Mouse (Mus musculus) intestine, embryonic 14.5 days (tissue): ENCODE data around the gene Ss18l1. TPM values are rescaled to one million over a fixed set of nuclear protein-coding genes. Genes with fewer than 3 reads are reported as not detected.

Source experiments
- ATAC-seq: fragments of 200-750 bp; cut with Nextera tagmentation; replicated peaks from 2 replicates; pipeline ENCODE4 v1.8.0; 2017; ENCODE audit warnings: low read depth, moderate number of reproducible peaks, moderate TSS enrichment, moderate library complexity; ENCODE audit not compliant: low FRiP score, low TSS enrichment
- DNase-seq: peaks from one replicate; pipeline ENCODE4 v3.0.0-alpha.2; 2018; ENCODE audit warnings: low spot score
- H3K27ac ChIP-seq: fragments of 300-500 bp; sonication (generic); 2 replicates; pipeline ENCODE4 v1.5.1; 2014; ENCODE audit warnings: low read depth, mild to moderate bottlenecking, control low read depth
- H3K27me3 ChIP-seq: fragments of 300-500 bp; sonication (generic); replicated peaks from 2 replicates; pipeline ENCODE4 v1.6.1; 2014; ENCODE audit warnings: low read length, control low read depth; ENCODE audit not compliant: control insufficient read depth, insufficient read depth
- H3K36me3 ChIP-seq: fragments of 300-500 bp; sonication (generic); 2 replicates; pipeline ENCODE4 v1.6.1; 2014; ENCODE audit warnings: low read length, control low read depth; ENCODE audit not compliant: control insufficient read depth, insufficient read depth
- H3K4me1 ChIP-seq: fragments of 300-500 bp; sonication (generic); replicated peaks from 2 replicates; pipeline ENCODE4 v1.6.1; 2014; ENCODE audit warnings: low read length, control low read depth, mixed read lengths; ENCODE audit not compliant: control insufficient read depth, insufficient read depth
- H3K4me2 ChIP-seq: fragments of 300-500 bp; sonication (generic); 2 replicates; pipeline ENCODE4 v1.6.1; 2014; ENCODE audit warnings: low read length
- H3K4me3 ChIP-seq: fragments of 300-500 bp; sonication (generic); 2 replicates; pipeline ENCODE4 v1.5.1; 2014; ENCODE audit warnings: low read depth, low read length, control low read depth, mixed read lengths
- H3K9ac ChIP-seq: fragments of 300-500 bp; sonication (generic); 2 replicates; pipeline ENCODE4 v1.6.1; 2014; ENCODE audit warnings: mild to moderate bottlenecking, low read length
- H3K9me3 ChIP-seq: fragments of 300-500 bp; sonication (generic); 2 replicates; pipeline ENCODE4 v1.6.1; 2016; ENCODE audit warnings: low read length, control low read depth; ENCODE audit not compliant: control insufficient read depth
- WGBS: fragments of 180-500 bp; shearing (Covaris S2); extraction: QIAGEN DNeasy Blood & Tissue Kit; methylation state at CpG from one replicate; pipeline ENCODE4 v1.1.7; 2014; 5-methylcytosine and 5-hydroxymethylcytosine counted together
- polyA plus RNA-seq: library from polyadenylated mRNA; unstranded; fragments of >200 nt; fragmentation: Nextera tagmentation; extraction: Ambion mirVana; gene quantifications from 2 replicates; pipeline ENCODE4 v1.2.1, GENCODE M21; 2014

The Ss18l1 gene
- polyA plus RNA-seq, 1 experiment from 2014 or later, result 5.0 TPM

DNA sequence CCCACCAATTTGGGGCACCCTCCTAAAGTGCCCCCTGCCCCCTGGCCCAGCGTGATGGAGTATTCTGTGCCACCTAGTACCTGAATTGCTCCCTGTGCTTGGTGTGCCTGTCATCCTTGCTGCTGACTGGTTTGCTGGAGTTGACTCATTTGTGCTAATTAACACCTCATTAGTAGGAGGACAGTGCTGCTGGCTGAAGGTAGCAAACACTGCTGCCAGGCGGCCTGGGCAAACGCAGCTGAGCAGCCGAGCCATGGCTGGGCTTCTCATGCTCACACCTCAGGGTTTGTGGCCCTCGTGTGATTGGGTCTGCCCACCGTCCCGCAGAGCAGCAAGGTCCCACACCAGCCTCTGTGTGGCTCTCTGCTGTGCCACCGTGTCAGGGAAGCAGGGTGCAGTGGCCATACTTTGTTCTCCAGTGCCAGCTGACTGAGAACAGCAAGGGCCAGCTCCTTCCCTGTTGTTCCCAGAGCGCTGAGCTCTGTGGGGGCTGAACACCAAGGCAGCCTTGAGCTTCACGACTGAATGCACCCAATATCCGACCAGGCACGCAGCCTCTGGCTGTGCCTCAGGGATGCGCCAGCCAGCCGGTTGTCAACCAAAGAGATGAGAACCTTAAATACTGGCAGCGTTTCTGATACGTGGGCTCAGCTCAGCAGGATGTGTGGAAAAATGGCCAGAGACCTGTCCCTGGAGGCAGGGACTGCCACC, 43.8 kb downstream of the Ss18l1 start:
- DNase-seq (no peak), ATAC-seq (no peak)
- no peak overlapping the region for H3K4me3 ChIP-seq
- 70% methylated on average over 16 of the region's 16 CpGs for WGBS
- H3K36me3 ChIP-seq, result peaks cover 14% of the 10 kb centered on the region
- H3K27me3 ChIP-seq, result no peaks in the 10 kb centered on the region
- H3K4me1 ChIP-seq, result no peaks in the 10 kb centered on the region
- no peaks in the 10 kb centered on the region for H3K9me3 ChIP-seq
- no peak overlapping the region for H3K9ac ChIP-seq
- H3K4me2 ChIP-seq, result no peak overlapping the region
- no peak overlapping the region for H3K27ac ChIP-seq

DNA sequence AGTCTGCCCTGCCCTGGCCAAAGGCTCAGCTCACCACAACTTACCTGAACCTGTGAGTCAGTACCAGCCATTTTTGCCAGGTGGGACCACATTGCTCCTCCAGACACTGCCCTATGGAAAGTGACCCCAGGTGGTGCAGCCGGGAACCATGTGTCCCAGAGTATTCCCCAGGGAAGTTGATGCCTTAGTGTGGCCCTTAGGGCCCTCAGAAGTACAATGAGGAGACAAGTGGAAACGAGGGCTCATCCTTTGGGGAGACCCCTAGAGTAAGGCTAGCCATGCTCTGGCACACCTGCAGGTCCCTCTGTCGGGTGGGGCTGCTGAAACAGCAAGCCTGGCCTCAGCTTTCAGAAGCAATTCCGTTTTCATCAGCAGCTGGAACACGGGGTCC, 44.3 kb downstream of the Ss18l1 start:
- no peak overlapping the region for H3K27ac ChIP-seq
- H3K9me3 ChIP-seq, result no peaks in the 10 kb centered on the region
- no peak for DNase-seq
- H3K4me2 ChIP-seq, result no peak overlapping the region
- no peaks in the 10 kb centered on the region for H3K27me3 ChIP-seq
- H3K4me3 ChIP-seq, result no peak overlapping the region
- WGBS, result 89% methylated on average over 5 of the region's 5 CpGs
- H3K36me3 ChIP-seq, result peaks cover 14% of the 10 kb centered on the region
- no peak for ATAC-seq
- H3K4me1 ChIP-seq, result no peaks in the 10 kb centered on the region
- no peak overlapping the region for H3K9ac ChIP-seq

DNA sequence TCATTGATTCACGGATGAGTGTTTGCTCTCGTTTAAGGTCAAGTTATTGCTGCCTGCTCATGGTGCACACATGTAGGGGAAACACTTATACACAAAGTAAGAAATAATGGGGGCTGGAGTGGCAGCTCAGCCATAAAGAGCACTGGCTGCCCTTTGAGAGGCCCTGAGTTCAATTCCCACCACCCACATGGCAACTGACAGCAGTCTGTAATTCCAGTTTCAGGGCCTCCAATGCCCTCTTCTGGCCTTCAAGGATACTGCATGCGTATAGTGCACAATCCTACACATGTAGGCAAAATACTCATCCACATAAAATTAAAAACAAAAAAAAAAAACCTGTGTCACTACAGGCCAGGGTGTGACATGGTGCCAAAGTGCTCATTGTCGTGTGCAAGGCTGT, 45.2 kb downstream of the Ss18l1 start:
- 93% methylated on average over 4 of the region's 4 CpGs for WGBS
- DNase-seq (no peak), ATAC-seq (no peak)
- Histone ChIP-seq H3K9ac (no peak overlapping the region), H3K4me1 (no peaks in the 10 kb centered on the region), H3K4me2 (no peak overlapping the region), H3K9me3 (no peaks in the 10 kb centered on the region), H3K27me3 (no peaks in the 10 kb centered on the region), H3K36me3 (peaks cover 14% of the 10 kb centered on the region), H3K4me3 (no peak overlapping the region), H3K27ac (no peak overlapping the region)

DNA sequence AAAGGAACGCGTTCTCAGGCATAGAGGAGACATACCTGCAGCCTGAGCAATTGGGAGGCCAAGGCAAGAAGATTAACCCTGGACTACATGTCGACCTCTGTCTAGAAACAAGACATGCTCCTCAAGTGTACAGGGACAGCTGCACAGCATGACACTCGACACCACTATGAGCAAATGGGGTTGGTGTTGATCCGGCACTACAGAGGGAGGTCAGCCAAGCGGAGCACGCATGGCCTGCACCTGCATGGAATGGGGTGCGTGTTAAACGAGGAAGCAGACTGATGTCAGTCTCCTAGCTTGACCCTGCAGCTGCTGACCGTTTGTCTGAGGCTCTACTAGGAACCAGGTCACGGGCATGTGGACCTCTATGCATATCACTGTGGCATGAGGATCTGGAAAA, 48.0 kb downstream of the Ss18l1 start:
- no peaks in the 10 kb centered on the region for H3K36me3 ChIP-seq
- whole genome bisulfite sequencing, result 67% methylated on average over 11 of the region's 11 CpGs
- no peak overlapping the region for H3K4me2 ChIP-seq
- no peaks in the 10 kb centered on the region for H3K4me1 ChIP-seq
- no peak overlapping the region for H3K9ac ChIP-seq
- no peak overlapping the region for H3K4me3 ChIP-seq
- ATAC-seq, result no peak
- no peaks in the 10 kb centered on the region for H3K27me3 ChIP-seq
- no peak overlapping the region for H3K27ac ChIP-seq
- no peaks in the 10 kb centered on the region for H3K9me3 ChIP-seq
- no peak for DNase-seq

DNA sequence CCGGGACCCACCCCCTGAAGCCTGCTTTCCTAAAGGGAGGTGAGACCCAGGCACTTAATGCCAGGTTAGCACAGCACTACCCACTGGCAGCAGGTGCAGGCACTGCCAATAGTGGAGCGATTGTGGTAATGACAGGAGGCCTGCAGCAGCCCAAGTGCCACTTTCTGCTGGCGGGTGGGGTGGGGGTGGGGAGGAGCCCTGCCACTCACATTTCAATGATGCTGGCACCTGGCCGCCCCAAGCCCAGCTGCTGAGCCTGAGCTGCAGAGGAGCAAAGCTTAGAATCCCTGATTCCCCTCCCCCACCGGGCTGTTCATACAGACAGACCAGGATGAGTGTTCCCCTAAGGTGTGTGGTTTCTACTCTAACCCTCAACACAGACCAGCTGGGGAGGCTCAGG, 53.4 kb downstream of the Ss18l1 start:
- no peak overlapping the region for H3K9ac ChIP-seq
- DNase-seq (no peak), ATAC-seq (no peak)

DNA sequence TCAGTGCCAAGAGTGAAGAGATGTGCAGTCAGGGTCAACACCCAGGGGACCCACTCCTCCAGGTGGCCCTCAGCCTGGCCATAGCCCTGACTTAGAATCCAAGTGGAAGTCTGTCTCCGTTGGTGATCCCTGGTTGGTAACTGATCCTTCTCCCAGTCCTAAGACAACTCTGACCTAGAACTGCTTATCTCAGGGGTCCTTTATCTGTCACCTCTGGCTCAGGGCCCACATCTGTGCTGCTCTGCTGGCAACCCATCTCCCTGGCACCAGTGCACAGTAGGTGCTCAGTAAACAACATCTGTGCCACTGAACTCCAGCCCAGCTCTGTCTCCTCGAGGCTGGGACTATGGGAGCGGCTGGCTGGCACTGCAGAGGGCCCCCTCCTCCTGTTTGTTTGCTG, 55.3 kb downstream of the Ss18l1 start:
- Histone ChIP-seq H3K36me3 (no peaks in the 10 kb centered on the region), H3K4me1 (no peaks in the 10 kb centered on the region), H3K4me2 (no peak overlapping the region), H3K9me3 (no peaks in the 10 kb centered on the region), H3K27me3 (peaks cover 57% of the 10 kb centered on the region), H3K4me3 (no peak overlapping the region), H3K9ac (no peak overlapping the region), H3K27ac (no peak overlapping the region)
- DNase-seq (no peak), ATAC-seq (no peak)
- 48% methylated on average over 3 of the region's 3 CpGs for WGBS

More for the DNA sequence above, 53.4 kb downstream of the Ss18l1 start:
- no peaks in the 10 kb centered on the region for H3K4me1 ChIP-seq
- no peak overlapping the region for H3K27ac ChIP-seq
- H3K4me3 ChIP-seq, result no peak overlapping the region
- peaks cover 39% of the 10 kb centered on the region for H3K27me3 ChIP-seq
- no peaks in the 10 kb centered on the region for H3K9me3 ChIP-seq
- H3K36me3 ChIP-seq, result no peaks in the 10 kb centered on the region
- WGBS, result 43% methylated on average over 5 of the region's 5 CpGs
- no peak overlapping the region for H3K4me2 ChIP-seq

DNA sequence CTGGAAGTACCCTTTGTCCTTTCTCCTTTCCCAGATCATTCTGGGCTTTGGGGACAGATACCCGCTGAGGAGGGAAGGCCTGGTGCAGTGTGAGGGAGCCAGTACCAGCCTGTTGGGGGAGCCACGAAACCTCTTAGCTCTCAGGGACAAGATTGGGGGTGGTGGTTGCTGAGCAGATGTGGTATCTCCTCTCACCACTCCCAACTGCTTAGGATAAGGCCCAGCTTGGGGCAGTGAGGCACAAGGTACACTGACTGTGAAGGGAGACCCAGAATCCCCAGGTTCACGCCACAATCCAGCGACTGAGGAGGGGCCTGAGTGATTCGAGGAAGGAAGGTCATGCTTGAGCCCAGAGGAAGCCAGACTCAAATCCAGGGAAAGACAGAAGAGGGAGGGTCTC, 55.9 kb downstream of the Ss18l1 start:
- Histone ChIP-seq H3K27ac (no peak overlapping the region), H3K27me3 (peaks cover 63% of the 10 kb centered on the region), H3K4me1 (peaks cover 2% of the 10 kb centered on the region), H3K4me2 (no peak overlapping the region), H3K9ac (no peak overlapping the region), H3K9me3 (no peaks in the 10 kb centered on the region), H3K36me3 (no peaks in the 10 kb centered on the region), H3K4me3 (no peak overlapping the region)
- WGBS, result 37% methylated on average over 5 of the region's 5 CpGs
- ATAC-seq (no peak), DNase-seq (no peak)

DNA sequence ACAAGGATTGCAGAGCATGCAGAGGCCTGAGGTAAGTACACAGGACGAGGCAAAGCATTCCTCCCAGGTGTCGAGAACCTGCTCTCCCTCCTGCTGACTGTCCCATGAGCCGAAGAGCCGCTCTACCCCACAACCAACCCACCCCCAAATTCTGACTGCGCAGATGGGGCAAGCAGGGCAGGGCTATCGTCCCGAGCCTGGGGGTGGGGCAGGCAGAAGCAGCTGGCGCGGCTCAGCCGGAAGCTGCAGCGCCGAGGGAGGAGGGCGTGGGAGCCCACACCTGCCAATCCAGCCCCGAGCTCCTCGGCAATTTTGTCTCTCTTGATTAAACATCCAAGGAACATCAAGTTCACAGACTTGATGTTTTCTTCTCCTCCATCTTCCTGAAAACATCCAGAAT, 57.2 kb downstream of the Ss18l1 start:
- H3K4me2 ChIP-seq, result no peak overlapping the region
- H3K9ac ChIP-seq, result no peak overlapping the region
- ATAC-seq (no peak), DNase-seq (no peak)
- H3K36me3 ChIP-seq, result no peaks in the 10 kb centered on the region
- H3K4me1 ChIP-seq, result peaks cover 9% of the 10 kb centered on the region
- peaks cover 75% of the 10 kb centered on the region for H3K27me3 ChIP-seq
- H3K9me3 ChIP-seq, result no peaks in the 10 kb centered on the region
- no peak overlapping the region for H3K4me3 ChIP-seq
- WGBS, result 5% methylated on average over 15 of the region's 15 CpGs
- H3K27ac ChIP-seq, result no peak overlapping the region
